Mouse (Mus musculus) brown adipose tissue, adult 24 weeks (tissue): ENCODE results near the gene Scube1. TPM values are rescaled to one million over a fixed set of nuclear protein-coding genes. Genes with fewer than 3 reads are reported as not detected.

Experiments used
- H3K27ac ChIP-seq: fragments of 200-500 bp; replicated peaks from 2 replicates; pipeline ENCODE4 v1.5.1; 2012; ENCODE audit warnings: low read depth, mild to moderate bottlenecking, low read length
- H3K4me1 ChIP-seq: fragments of 200-500 bp; 2 replicates; pipeline ENCODE4 v1.6.1; 2012; ENCODE audit warnings: low read length, mixed read lengths; ENCODE audit not compliant: control insufficient read depth, insufficient read depth, insufficient read length
- H3K4me3 ChIP-seq: fragments of 200-500 bp; 2 replicates; pipeline ENCODE4 v1.5.1; 2012; ENCODE audit warnings: low read depth, mild to moderate bottlenecking, low read length, moderate library complexity; ENCODE audit not compliant: insufficient read depth
- polyA plus RNA-seq: library from polyadenylated mRNA; stranded (reverse); fragments of >200 nt; gene quantifications from 2 replicates; pipeline ENCODE4 v1.2.4, GENCODE M21; 2012; ENCODE audit not compliant: missing spikeins, insufficient read depth, insufficient read length

Scube1 gene
- polyA plus RNA-seq, 1 experiment, result not detected

GRCm38 (mm10) chr15:83562626-83563270 lies 162.1 kb downstream of the Scube1 start:
- Histone ChIP-seq H3K27ac (peak overlapping the region; percentile 67; the same call in 1 of the 2 replicates), H3K4me1 (peaks cover 20% of the 10 kb centered on the region), H3K4me3 (peak overlapping the region; percentile 68)

GRCm38 (mm10) chr15:83560941-83561477 lies 163.8 kb downstream of the Scube1 start:
- Histone ChIP-seq H3K27ac (no peak overlapping the region), H3K4me1 (peaks cover 17% of the 10 kb centered on the region; the same call in 1 of the 2 replicates), H3K4me3 (no peak overlapping the region)

GRCm38 (mm10) chr15:83555161-83555974 lies 169.5 kb downstream of the Scube1 start:
- peak overlapping the region; percentile 72 for H3K27ac ChIP-seq
- no peaks in the 10 kb centered on the region for H3K4me1 ChIP-seq
- peak overlapping the region; percentile 87 for H3K4me3 ChIP-seq

Other genes starting within 250 kb of the Scube1 start
- gene Ttll1, start 214.1 kb downstream of the Scube1 start, polyA plus RNA-seq, result 6.0 and 7.2 TPM in 2 replicates
- gene Bik, start 198.2 kb downstream of the Scube1 start, polyA plus RNA-seq, result 4.1 TPM in 1 of 2 replicates, not detected in the other
- 723 and 770 TPM in 2 replicates for gene Tspo, start 161.4 kb downstream of the Scube1 start, polyA plus RNA-seq
- 29.1 and 29.6 TPM in 2 replicates for gene Mcat, start 161.2 kb downstream of the Scube1 start, polyA plus RNA-seq
- 7.0 and 7.7 TPM in 2 replicates for gene Ttll12, start 129.9 kb downstream of the Scube1 start, polyA plus RNA-seq
- not detected in 2 replicates for gene Mpped1, start 54.4 kb upstream of the Scube1 start, polyA plus RNA-seq